Mouse (Mus musculus) CH12.LX (cell line): Measurements from ENCODE around the gene Zscan4f.
"Not testable (repeated sequence)": the region's sequence is repeated elsewhere in the genome, so short reads cannot be mapped to it uniquely, and the experiment has no call there.

Experiments
- CTCF ChIP-seq, 2 experiments: IDR thresholded peaks in 1 of 2; conservative IDR thresholded peaks in 1 of 2; 2 replicates each; pipeline ENCODE4 v1.5.1; 2011 to 2012; ENCODE audit warnings: low read depth in 2 of 2, low read length in 2 of 2, improper control_type of control experiment in 1 of 2, inconsistent platforms in 1 of 2, mild to moderate bottlenecking in 1 of 2, moderate library complexity in 1 of 2
- ZMIZ1 ChIP-seq: IDR thresholded peaks from 2 replicates; pipeline ENCODE4 v1.6.1; 2012; ENCODE audit warnings: low read depth, mild to moderate bottlenecking, inconsistent platforms, low read length, improper control_type of control experiment

- not testable (repeated sequence) for TF ChIP-seq CTCF (conservative IDR thresholded peaks at IDR 0.05 in 1 of 2, IDR thresholded peaks at IDR 0.05 in 1 of 2; ENCODE audit: low read depth in 2 of 2, low read length in 2 of 2); ZMIZ1
Measured at GRCm38 (mm10) chr7:11384641-11385040, 13.1 kb upstream of the Zscan4f start.
